Comparison of ENCODE assay signal across 8 mouse cellular contexts in genomic region chr11:106787131-106788025, GRCm38 (mm10). TPM values are rescaled to one million over a fixed set of nuclear protein-coding genes. Genes with fewer than 3 reads are reported as not detected.
DNase-seq lines count a peak whose midpoint lies in the region; ATAC-seq lines count a peak whose summit lies in the region.

No protein-coding gene starts in this region.

- intact Hi-C loops in gastrocnemius, postnatal 14 days (cut with DNase I; ENCODE audit: low total_unique reads), result no loop called here
- intact Hi-C loops in left cerebral cortex, postnatal 14 days (cut with DNase I), result loop anchor here (10.0 kb wide), 1 partner anchor 533 kb away; the partner anchor contains the start of genes Ftsj3 and Psmc5

- no peaks in the 10 kb centered on the region for H3K27me3 ChIP-seq in intestine, embryonic 14.5 days (replicated peaks; ENCODE audit: control insufficient read depth, insufficient read depth, low read length)

- peak overlapping the region; percentile 100 for H3K9ac ChIP-seq in intestine, embryonic 14.5 days (ENCODE audit: low read length)

- peak; percentile 92 for DNase-seq in adipocyte (ENCODE audit: low spot score)
- DNase-seq in embryo, embryonic 10 days (ENCODE audit: low spot score), result peak; percentile 81
- peak; percentile 94 for DNase-seq in gastrocnemius, postnatal 14 days
- DNase-seq in intestine, embryonic 14.5 days (ENCODE audit: low spot score), result peak; percentile 93
- peak; percentile 88 to 91 for DNase-seq in left cerebral cortex, postnatal 14 days (ENCODE audit: low spot score in 2 of 2)
- peak; percentile 92 for DNase-seq in right cerebral cortex, postnatal 14 days
- peak; percentile 81 for DNase-seq in urinary bladder, postnatal 25 days (ENCODE audit: low spot score)

- H3K4me3 ChIP-seq in intestine, embryonic 14.5 days (ENCODE audit: low read depth, low read length), result peak overlapping the region; percentile 100

- H3K4me2 ChIP-seq in intestine, embryonic 14.5 days (ENCODE audit: low read length), result peak overlapping the region; percentile 79

- no peaks in the 10 kb centered on the region for H3K9me3 ChIP-seq in intestine, embryonic 14.5 days (ENCODE audit: control insufficient read depth, low read length)

- H3K27ac ChIP-seq in intestine, embryonic 14.5 days (ENCODE audit: low read depth), result peak overlapping the region; percentile 97

- H3K36me3 ChIP-seq in intestine, embryonic 14.5 days (ENCODE audit: control insufficient read depth, insufficient read depth, low read length), result peaks cover 50% of the 10 kb centered on the region

- under 1% methylated on average over 63 of the region's 65 CpGs for WGBS in intestine, embryonic 14.5 days

- H3K4me1 ChIP-seq in intestine, embryonic 14.5 days (replicated peaks; ENCODE audit: control insufficient read depth, insufficient read depth, low read length), result peaks cover 23% of the 10 kb centered on the region

- peak; percentile 20; the same call in 1 of the 2 replicates for ATAC-seq in intestine, embryonic 14.5 days (replicated peaks; ENCODE audit: low FRiP score, low TSS enrichment, low read depth)
- peak; percentile 9 for ATAC-seq in megakaryocyte-erythroid progenitor cell, adult 5-6 weeks (replicated peaks; ENCODE audit: low FRiP score, low TSS enrichment, poor library complexity, severe bottlenecking)

RNA-seq across cellular contexts. Expression of gene Ddx5, which starts 1.6 kb away (rescaled TPM):
- total RNA-seq in gastrocnemius, postnatal 14 days (2021), result 100 to 1,000 TPM; 203 to 252 TPM
- 340 and 353 TPM in 2 replicates for polyA plus RNA-seq in intestine, embryonic 14.5 days (2014; fragmentation: Nextera tagmentation; extraction: Ambion mirVana)
- 100 to 1,000 TPM; 574 to 616 TPM for total RNA-seq in left cerebral cortex, postnatal 14 days (2021)
- 569 and 578 TPM in 2 replicates for total RNA-seq in megakaryocyte-erythroid progenitor cell, adult 5-6 weeks (2014; fragmentation: Nextera tagmentation)
- total RNA-seq in megakaryocyte-erythroid progenitor cell, adult 5-6 weeks (2017), result 1,198 and 1,708 TPM in 2 replicates

RNA-seq across cellular contexts. Expression of gene Cep95, which starts 1.7 kb away (rescaled TPM):
- total RNA-seq in gastrocnemius, postnatal 14 days (2021), result 1 to 10 TPM; 4.9 to 5.0 TPM
- polyA plus RNA-seq in intestine, embryonic 14.5 days (2014; fragmentation: Nextera tagmentation; extraction: Ambion mirVana), result 19.3 and 19.4 TPM in 2 replicates
- total RNA-seq in left cerebral cortex, postnatal 14 days (2021), result 10 to 100 TPM in 1 of 2 experiments, 1 to 10 TPM in 1; 8.3 to 12.0 TPM
- 52.0 and 58.1 TPM in 2 replicates for total RNA-seq in megakaryocyte-erythroid progenitor cell, adult 5-6 weeks (2014; fragmentation: Nextera tagmentation)
- total RNA-seq in megakaryocyte-erythroid progenitor cell, adult 5-6 weeks (2017), result 25.2 and 42.1 TPM in 2 replicates

RNA-seq across cellular contexts. Expression of gene Polg2, which starts 8.0 kb away (rescaled TPM):
- 1 to 10 TPM; 3.1 to 3.5 TPM for total RNA-seq in gastrocnemius, postnatal 14 days (2021)
- polyA plus RNA-seq in intestine, embryonic 14.5 days (2014; fragmentation: Nextera tagmentation; extraction: Ambion mirVana), result 11.5 and 13.5 TPM in 2 replicates
- 1 to 10 TPM; 3.6 to 4.3 TPM for total RNA-seq in left cerebral cortex, postnatal 14 days (2021)
- 6.8 and 15.3 TPM in 2 replicates for total RNA-seq in megakaryocyte-erythroid progenitor cell, adult 5-6 weeks (2014; fragmentation: Nextera tagmentation)
- total RNA-seq in megakaryocyte-erythroid progenitor cell, adult 5-6 weeks (2017), result 16.4 and 18.1 TPM in 2 replicates

RNA-seq across cellular contexts. Expression of gene Milr1, which starts 36.4 kb away (rescaled TPM):
- total RNA-seq in gastrocnemius, postnatal 14 days (2021), result under 1 TPM; 0.55 to 0.84 TPM
- 1.6 and 2.1 TPM in 2 replicates for polyA plus RNA-seq in intestine, embryonic 14.5 days (2014; fragmentation: Nextera tagmentation; extraction: Ambion mirVana)
- total RNA-seq in left cerebral cortex, postnatal 14 days (2021), result under 1 TPM in 1 of 2 experiments, not detected in 1; 0.21 TPM
- total RNA-seq in megakaryocyte-erythroid progenitor cell, adult 5-6 weeks (2014; fragmentation: Nextera tagmentation), result 1.3 and 2.7 TPM in 2 replicates
- 3.4 and 3.5 TPM in 2 replicates for total RNA-seq in megakaryocyte-erythroid progenitor cell, adult 5-6 weeks (2017)

RNA-seq across cellular contexts. Expression of gene Pecam1, which starts 37.0 kb away (rescaled TPM):
- 10 to 100 TPM; 92.5 to 98.5 TPM for total RNA-seq in gastrocnemius, postnatal 14 days (2021)
- 44.3 and 49.9 TPM in 2 replicates for polyA plus RNA-seq in intestine, embryonic 14.5 days (2014; fragmentation: Nextera tagmentation; extraction: Ambion mirVana)
- total RNA-seq in left cerebral cortex, postnatal 14 days (2021), result 10 to 100 TPM; 19.2 to 21.7 TPM
- 9.2 and 11.1 TPM in 2 replicates for total RNA-seq in megakaryocyte-erythroid progenitor cell, adult 5-6 weeks (2014; fragmentation: Nextera tagmentation)
- total RNA-seq in megakaryocyte-erythroid progenitor cell, adult 5-6 weeks (2017), result 8.8 and 14.6 TPM in 2 replicates

Comparison
In these comparisons a context has a peak if more than half of its experiments do, and no peak if none do; other contexts are left out.
1. Peak in every context shown above with its lines: DNase-seq, ATAC-seq, H3K4me3 ChIP-seq and H3K27ac ChIP-seq.